Mouse (Mus musculus): ENCODE measurements around the gene Nrgn.

The Nrgn gene

DNA sequence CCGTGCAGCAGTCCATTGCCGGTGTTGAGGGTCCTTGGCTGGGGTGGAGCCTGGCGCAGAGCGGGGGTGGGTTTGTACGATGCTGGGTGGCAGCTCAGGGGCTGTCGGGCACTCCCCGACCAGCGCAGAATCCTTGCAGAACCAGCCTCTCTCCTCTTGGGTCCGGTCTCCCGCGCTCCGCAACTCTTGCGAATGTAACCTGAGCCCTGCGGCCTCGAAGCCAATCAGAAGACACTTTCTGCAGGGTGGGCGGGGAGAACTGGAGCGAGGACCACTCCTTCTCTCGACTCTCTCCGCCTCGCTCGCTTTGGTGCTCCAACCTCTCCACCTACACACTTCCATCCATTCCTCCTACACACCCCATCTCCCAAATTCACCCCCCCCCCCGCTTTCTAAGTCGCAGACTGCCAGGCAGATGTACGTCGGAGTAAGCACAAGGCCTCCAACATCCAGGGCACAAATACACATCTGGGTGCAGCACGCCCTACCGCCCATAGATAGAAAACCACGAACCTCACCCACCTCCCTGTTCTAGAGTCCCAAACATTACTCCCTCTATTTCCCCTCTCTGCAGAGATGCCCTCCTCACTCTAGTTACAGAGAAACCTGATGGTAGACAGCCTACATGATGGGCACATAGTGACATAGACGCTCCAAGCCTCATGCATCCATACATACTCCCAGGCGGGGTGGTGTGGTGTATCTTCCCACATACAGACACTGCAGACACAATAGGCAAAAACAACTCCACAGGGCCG lies at the start of gene Nrgn:
Gene Nrgn (minus strand): TSS at position 369 of the 758 bp plus-strand sequence.
- in situ Hi-C loops (cut with MseI, MboI): no loop called here

- in situ Hi-C loops (cut with MseI, MboI): no loop called here
These were observed 48.0 kb upstream of the Nrgn start for GRCm38 (mm10) chr9:37600538-37601205.

DNA sequence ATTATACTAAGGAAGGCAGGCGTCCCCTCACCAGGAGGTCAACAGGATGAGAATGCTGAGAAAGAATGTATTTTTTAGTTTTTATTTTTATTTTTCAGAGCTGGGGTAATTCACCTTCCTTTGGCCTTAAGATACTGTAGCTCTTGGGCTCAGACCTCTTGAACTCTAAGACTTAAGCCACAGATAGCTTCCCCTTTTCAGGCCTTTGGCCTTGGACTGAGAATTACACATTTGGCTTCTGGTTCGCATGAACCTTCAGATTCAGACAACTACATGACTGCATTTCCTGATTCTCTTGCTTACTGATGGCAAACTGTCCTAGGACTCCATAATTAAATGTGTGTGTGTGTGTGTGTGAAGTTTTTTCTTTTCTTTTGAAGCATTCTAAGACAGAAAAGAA lies 45.9 kb upstream of the Nrgn start:
- in situ Hi-C loops (cut with MseI, MboI): no loop called here

DNA sequence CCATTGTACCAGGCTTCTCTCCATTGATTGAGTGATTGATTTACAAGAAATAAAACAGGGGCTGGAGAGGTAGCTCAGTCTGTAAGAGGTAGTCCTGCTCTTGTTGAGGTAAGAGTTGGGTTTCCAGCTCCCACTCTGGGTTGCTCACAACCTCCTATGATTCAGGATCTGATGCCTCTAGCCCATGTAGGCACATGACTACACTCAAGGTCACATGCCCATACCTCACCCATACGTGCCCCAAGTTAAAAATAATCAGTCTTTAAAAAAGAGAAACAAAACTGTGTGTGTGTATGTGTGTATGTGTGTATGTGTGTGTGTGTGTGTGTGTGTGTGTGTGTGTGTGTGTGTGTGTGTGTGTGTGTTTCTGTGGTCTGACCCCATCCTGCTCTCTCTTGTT lies 42.9 kb upstream of the Nrgn start:
- in situ Hi-C loops (cut with MseI, MboI): no loop called here

GRCm38 (mm10) chr9:37593690-37594089 lies 41.0 kb upstream of the Nrgn start:
- in situ Hi-C loops (cut with MseI, MboI): no loop called here

DNA sequence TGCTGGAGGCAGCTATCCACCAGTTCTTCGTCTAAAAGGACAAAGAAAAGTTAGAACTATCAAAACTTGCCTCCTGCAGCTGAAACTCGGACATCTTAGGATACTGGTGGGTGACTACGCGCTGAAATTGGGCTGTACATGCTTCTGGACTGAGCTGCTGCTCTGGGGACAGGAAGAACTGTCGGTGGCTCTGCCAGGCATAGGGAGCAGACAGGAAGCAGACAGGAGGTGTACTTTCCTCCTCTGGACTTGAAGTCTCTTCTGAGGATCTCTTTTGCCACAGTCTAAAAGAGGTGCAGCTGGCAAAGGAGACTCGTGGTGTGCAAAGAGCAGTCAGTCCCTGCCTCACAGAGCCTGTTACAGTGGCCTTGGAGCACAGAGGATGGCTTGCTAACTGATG lies 39.9 kb upstream of the Nrgn start:
- in situ Hi-C loops (cut with MseI, MboI): no loop called here

DNA sequence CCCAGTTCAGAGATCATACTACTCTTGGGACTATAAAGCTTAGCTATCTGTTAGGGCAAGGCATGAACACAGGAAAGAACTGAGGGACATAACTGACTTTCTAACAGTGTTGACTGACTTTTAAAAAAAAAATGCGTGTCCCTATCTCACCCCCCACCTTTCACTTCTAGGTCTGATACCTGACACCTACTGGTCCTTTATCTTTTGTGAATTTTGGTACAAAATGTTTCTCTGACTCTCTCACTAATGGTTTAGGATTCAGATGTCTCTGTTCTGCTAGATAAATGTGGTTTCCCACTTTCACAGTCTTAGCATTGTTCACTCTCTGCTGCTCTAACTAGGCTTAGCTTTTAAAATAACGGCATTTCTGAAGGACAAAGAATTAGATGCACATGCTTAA lies 39.3 kb upstream of the Nrgn start:
- in situ Hi-C loops (cut with MseI, MboI): no loop called here

- in situ Hi-C loops (cut with MseI, MboI): no loop called here
These were observed 37.7 kb upstream of the Nrgn start for GRCm38 (mm10) chr9:37590381-37590780.

DNA sequence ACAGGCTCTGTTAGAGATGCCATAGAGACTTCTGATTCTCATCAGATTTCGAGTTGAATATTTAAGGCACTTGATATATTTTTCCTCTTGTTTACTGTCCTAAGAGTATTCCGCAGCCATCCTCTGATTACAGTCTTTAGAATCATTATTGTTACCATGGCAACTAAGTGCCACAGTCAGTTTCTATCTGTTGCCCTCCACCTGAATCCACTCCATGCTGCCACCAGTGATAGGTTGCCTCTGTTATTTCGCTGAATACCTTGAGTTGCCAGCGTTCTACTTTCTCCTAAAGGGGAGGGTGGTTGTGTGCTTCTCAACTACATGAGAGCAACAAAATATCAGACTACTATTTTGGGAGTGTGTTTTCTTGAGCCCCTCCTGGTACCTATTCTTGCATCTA lies 34.0 kb upstream of the Nrgn start:
- in situ Hi-C loops (cut with MseI, MboI): no loop called here

- in situ Hi-C loops (cut with MseI, MboI): no loop called here
These were observed 30.9 kb upstream of the Nrgn start for GRCm38 (mm10) chr9:37583594-37583993.

- in situ Hi-C loops (cut with MseI, MboI): no loop called here
These were observed 23.8 kb upstream of the Nrgn start for GRCm38 (mm10) chr9:37576436-37576930.

GRCm38 (mm10) chr9:37572204-37572876 lies 19.6 kb upstream of the Nrgn start:
- in situ Hi-C loops (cut with MseI, MboI): no loop called here

- in situ Hi-C loops (cut with MseI, MboI): no loop called here
These were observed 16.6 kb upstream of the Nrgn start for GRCm38 (mm10) chr9:37569231-37569835.

DNA sequence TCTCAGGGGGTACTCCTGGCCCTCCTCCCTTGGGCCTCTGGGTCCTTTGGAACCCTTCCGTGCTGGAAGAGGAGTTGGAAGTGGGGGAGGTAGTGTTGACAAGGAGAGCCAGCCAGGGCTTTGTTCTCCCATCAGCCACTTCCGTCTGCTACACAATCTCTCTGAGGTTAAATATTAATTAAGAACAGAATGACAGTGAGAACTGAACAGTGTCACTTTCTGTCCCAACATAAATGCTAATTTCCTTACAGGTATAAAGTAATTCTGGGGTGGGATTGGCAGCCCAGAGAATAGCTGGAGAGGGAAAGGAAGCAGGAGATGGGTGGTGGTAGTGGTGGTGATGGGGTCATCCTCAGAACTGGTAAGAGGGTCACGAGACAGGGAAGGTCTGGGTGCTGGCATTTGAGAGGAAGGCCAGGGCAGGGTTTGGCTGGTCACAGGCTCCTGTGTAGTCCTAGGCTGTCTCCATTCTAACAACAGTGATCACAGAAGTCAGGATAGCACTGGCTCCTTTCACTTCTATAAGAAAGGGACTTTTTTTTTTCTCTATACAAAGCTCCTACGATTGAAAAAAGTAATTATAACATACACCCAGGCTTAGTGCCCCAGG lies 16.0 kb upstream of the Nrgn start:
- in situ Hi-C loops (cut with MseI, MboI): no loop called here

- in situ Hi-C loops (cut with MseI, MboI): no loop called here
These were observed 15.3 kb upstream of the Nrgn start for GRCm38 (mm10) chr9:37567892-37568604.

DNA sequence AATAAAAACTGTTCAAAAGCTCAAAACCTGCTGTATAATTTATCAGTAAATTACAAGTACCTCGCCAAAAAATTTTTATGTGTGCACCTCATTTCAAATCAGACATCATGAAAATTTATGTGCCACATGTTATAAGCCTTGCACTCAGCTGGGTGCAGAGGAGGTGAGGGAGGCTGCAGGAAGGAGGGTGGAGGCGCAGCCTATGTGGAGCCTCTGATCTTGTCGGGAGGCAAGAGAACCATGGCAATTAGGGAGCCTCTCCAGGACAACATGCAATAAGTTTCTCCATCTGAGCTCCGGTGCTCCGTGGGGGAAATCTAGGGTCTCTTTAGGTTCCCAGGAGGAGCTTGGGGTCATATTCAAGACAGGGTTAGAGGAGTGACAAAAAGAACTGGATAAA lies 14.8 kb upstream of the Nrgn start:
- in situ Hi-C loops (cut with MseI, MboI): no loop called here

DNA sequence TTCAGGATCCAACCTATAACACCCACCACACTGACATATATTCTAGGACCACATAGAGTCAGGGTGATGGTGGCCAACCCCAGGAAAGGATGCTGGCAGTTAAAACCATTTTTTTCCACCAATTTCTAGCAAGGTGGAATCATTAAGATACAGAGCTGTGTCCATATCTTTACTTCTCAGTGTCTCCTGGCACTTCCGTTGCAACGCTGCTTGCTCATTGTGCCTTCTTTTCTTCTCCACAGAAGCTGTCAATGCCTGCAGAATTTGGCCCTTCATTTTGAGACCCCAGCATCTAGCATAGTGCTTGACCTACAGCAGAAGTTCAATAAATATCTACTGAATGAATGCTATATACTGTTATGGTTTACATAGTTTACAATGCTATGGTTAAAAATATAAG lies 14.3 kb upstream of the Nrgn start:
- in situ Hi-C loops (cut with MseI, MboI): no loop called here

DNA sequence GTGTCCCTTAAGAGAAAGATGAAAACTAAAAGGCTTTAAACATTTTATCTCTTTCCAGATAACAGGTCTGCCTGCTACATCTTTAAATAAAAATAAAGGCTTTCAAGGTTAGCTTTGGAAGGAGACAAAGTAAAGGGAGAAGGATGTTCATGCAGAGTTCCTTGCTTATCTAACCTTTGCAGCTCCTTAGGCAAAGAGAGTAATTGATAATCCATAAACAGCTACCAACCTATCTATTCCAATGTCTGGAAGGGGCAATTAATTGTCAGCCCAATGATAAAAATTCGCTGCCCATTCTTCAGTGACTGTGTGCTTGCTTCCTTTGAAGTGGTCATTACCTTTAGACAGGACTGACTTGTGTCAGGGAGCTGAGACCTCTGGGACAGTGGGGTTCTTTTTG lies 11.1 kb upstream of the Nrgn start:
- in situ Hi-C loops (cut with MseI, MboI): no loop called here

DNA sequence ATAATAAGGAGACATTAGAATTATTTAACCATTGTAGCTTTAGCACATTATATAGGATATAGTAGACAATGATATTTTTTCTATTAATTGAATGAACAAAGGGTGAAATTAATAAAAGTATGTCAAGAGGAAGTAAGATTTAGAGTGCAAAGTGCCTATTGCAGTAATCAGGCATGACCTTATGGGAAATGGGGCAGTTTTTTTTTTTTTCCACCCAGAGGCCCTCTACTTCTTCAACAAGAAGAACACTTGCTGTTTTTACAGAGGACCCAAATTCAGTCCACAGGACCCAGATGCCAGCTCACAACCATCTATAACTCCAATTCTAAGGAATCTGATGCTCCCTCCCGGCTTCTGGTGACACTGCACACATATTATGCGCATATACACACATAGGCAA lies 7.9 kb upstream of the Nrgn start:
- in situ Hi-C loops (cut with MseI, MboI): no loop called here

DNA sequence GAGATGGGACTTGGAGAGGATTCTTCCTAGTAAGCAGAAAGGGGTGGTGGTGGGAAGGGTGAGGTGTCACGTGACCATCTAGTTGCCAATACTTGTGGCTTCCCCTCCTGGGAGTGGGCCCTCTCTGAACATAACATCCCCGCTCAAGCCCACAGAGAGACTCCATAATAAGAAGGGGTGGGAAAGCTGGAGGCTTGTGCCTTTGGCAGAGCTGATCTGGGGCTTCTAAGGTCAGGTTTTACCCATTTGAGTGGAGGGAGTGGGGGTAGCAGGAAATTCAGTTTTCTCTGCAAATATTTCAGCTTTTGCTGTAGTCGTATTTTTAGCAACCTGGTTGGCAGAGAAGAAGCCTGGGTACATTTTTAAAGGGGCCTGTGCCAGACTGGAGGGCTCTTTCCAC lies 3.7 kb upstream of the Nrgn start:
- in situ Hi-C loops (cut with MseI, MboI): no loop called here
